Mouse (Mus musculus) naive thymus-derived CD4-positive, alpha-beta T cell, adult 2 months (primary cell): ENCODE results near the gene Wdr34.
"Not testable (repeated sequence)": the region's sequence is repeated elsewhere in the genome, so short reads cannot be mapped to it uniquely, and the experiment has no call there.

Experiments
- DNase-seq: peaks from one replicate; pipeline ENCODE4 v3.0.0-alpha.2; 2011; ENCODE audit warnings: low read depth

Gene Wdr34

GRCm38 (mm10) chr2:30066046-30066901, 17.6 kb upstream of the Wdr34 start:
- DNase-seq, result peak; percentile 92

DNA sequence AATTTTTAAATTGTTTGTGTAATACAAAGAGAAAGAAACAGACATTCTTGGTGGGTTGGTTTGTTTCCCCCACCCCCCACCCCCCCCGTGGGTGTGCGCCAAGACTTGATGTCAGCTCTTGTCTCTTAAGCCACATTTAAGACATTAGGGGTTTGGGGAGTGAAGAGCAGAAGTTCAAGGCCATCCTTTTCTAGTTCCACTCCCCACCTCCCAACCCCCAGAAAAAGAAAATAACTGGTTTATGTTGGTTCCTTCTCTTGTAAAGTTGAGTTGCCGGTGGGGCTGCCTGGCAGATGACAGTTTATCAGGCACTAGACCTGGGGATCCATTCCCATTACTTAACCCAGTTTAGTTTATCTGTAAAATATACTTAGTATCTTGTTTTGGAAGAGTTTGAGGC, 15.6 kb upstream of the Wdr34 start:
- no peak for DNase-seq

- peak; percentile 55 for DNase-seq
Observed at GRCm38 (mm10) chr2:30063791-30064190, 15.1 kb upstream of the Wdr34 start.

DNA sequence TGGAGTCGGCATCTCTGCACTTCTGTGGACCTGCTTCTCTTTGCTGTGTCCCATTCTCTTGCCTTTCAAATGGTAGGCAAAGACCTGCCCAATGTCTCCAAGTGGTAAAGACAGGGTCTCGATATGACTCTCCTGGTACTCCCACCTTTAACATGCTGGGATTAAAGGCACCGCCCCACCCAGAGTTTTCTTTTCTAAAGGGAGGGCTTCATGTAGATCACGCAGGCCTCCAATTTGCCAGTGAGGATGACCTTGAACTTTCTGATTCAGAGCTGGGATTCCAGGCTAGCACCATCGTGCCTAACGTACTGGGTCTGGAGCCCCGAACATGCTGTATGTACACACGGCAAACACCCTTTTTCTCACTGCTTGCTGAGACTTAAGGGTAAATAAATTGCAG, 14.6 kb upstream of the Wdr34 start:
- no peak for DNase-seq

GRCm38 (mm10) chr2:30062249-30063093, 13.8 kb upstream of the Wdr34 start:
- DNase-seq, result peak; percentile 64

GRCm38 (mm10) chr2:30061215-30062166, 12.8 kb upstream of the Wdr34 start:
- peak; percentile 73 for DNase-seq

- DNase-seq, result no peak
Observed at GRCm38 (mm10) chr2:30058418-30058817, 9.7 kb upstream of the Wdr34 start.

GRCm38 (mm10) chr2:30057223-30057904, 8.7 kb upstream of the Wdr34 start, which contains the start of gene Set:
Set (plus strand) TSS chr2:30057378.
- no peak for DNase-seq

GRCm38 (mm10) chr2:30056736-30057135, 8.1 kb upstream of the Wdr34 start:
- DNase-seq, result no peak

GRCm38 (mm10) chr2:30055310-30055709, 6.6 kb upstream of the Wdr34 start:
- DNase-seq, result not testable (repeated sequence)

GRCm38 (mm10) chr2:30051992-30052761, 3.5 kb upstream of the Wdr34 start:
- peak; percentile 62 for DNase-seq

- no peak for DNase-seq
Observed at GRCm38 (mm10) chr2:30049831-30050230, 1.1 kb upstream of the Wdr34 start.

DNA sequence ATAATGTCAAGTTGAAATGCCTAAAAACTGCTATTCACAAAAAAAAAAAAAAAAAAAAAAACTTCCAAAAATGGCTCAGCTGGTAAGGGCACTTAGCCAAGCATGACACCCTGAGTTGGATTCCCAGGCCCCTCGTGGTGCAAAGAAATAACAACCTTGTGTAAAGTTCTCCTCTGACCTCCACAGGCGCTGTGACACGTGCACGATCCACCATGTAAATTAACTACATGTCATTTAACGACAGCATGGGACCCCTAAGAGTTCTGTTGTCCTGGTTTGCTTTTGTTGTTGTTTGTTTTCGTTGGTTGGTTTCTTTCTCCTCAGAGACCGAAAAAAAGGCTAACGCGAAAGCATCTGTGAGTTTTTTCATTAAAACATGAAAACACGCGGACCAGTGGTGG, 580 bp downstream of the Wdr34 start:
- peak; percentile 26 for DNase-seq

DNA sequence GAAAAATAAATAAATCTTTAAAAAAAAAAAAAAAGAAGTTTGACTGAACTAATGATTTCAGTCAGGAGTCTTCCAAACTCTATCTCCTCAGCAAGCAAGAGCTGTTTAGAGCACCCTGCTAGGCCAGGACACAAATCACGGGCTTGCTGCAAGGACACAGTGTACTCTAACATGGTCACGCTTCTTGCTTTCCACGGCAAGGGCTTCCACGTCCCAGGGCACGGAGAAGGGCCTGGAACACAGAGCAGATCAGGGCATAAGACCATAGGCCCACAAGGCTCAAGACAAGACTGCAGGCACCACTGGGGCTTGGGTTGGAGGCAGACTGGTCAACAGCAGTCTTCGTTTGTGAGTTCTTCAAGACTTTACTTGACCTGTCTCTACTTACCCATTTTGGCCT, 1.6 kb downstream of the Wdr34 start:
- DNase-seq, result no peak

DNA sequence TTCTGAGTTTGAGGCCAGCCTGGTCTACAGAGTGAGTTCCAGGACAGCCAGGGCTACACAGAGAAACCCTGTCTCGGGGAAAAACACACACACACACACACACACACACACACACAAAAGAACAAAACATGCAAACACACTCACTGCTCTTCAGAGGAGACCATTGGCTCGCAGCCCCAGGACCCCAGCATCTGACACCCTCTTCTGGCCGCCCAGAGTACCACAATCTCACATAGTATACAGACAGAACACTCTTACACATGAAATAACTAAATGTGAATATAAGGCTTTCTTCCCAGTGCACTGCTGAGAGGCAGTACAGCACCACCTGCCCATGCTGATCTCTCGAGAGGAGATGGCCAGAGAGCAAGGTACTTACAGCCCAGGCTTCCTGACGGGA, 4.1 kb downstream of the Wdr34 start:
- no peak for DNase-seq

DNA sequence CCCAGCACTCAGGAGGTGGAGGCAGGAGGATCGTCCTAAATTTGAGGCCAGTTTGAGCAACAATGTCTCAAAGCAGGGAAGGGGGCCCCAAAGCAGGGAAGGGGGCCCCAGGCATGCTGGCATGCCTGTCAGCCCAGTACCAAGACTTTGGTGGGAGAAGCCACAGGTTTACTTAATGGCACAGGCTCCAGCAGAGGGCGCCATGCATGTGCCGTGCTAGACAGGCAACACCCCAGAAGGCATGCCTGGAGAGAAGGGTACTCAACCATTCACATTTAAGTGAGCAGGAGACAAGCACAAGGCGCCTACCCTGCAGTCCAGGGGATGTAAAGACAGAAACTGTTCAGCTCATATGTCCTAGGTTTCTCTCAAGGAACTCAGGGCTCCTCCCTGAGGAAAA, 6.2 kb downstream of the Wdr34 start:
- DNase-seq, result peak; percentile 90

GRCm38 (mm10) chr2:30039687-30040086, 9.0 kb downstream of the Wdr34 start:
- no peak for DNase-seq

- DNase-seq, result no peak
Observed at GRCm38 (mm10) chr2:30038370-30038769, 10.3 kb downstream of the Wdr34 start.

DNA sequence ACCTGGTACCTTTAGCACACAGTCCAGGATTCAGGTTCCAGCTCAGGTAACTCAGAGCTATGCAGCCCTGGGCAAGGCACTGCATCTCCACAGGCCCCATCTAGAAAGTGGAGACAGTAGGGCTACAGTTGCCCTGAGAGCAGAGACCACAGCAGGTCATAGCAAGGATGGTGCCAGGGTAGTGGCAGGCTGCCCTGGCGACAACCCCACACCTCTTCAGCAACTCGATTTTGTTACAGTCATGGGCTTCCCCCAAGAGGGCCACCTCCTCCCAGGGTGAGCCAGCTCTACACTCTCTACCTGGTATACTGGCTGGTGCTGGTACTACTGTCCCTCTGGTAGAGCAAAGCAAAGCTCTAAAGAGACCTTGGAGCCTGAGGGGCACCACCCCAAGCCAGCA, 10.9 kb downstream of the Wdr34 start:
- no peak for DNase-seq

GRCm38 (mm10) chr2:30032957-30033356, 15.7 kb downstream of the Wdr34 start:
- DNase-seq, result no peak
